Mouse (Mus musculus) heart, adult 2 months (tissue): ENCODE measurements around the gene Gm5148.

ENCODE experiments used
- CTCF ChIP-seq: fragments of 200-600 bp; IDR thresholded peaks from 2 replicates; pipeline ENCODE4 v1.8.1; 2022; ENCODE audit warnings: antibody characterized with exemption, mild to moderate bottlenecking, moderate library complexity
- EP300 ChIP-seq: fragments of 200-500 bp; IDR thresholded peaks from 2 replicates; pipeline ENCODE4 v1.6.1; 2011; ENCODE audit warnings: low read depth, low read length, control low read depth; ENCODE audit not compliant: insufficient read depth
- POLR2A ChIP-seq: fragments of 200-500 bp; IDR thresholded peaks from 2 replicates; pipeline ENCODE4 v1.6.1; 2011; ENCODE audit warnings: mild to moderate bottlenecking, low read depth, low read length, control low read depth; ENCODE audit not compliant: insufficient read depth

DNA sequence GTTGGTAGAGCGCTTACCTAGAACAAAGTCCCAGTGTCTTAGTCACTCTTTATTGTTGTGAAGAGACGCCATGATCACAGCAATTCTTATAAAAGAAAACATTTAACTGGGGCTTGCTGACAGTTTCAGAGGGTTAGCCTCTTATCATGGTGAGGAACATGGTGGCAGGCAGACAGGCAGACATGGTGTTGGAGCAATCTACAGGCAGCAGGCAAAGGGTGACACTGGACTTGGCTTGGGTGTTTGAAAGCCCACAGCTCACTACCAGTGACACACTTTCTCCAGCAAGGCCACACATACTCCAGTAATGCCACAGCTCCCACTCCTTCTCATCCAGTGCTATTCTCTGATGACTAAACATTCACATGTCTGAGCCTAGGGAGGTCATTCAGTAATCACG is 30.3 kb upstream of the Gm5148 start:
- TF ChIP-seq CTCF (no peak), POLR2A (no peak), EP300 (no peak)
